Mouse (Mus musculus) cerebellum, adult 9-10 months (tissue): ENCODE data around the gene Rbm4b.
"Not testable (repeated sequence)": the region's sequence is repeated elsewhere in the genome, so short reads cannot be mapped to it uniquely, and the experiment has no call there.

Experiments used
- DNase-seq: peaks from one replicate; pipeline ENCODE4 v3.0.0; 2022

Gene Rbm4b

GRCm38 (mm10) chr19:4745681-4746080 is 10.6 kb upstream of the Rbm4b start:
- DNase-seq: peak; percentile 79

- DNase-seq: peak; percentile 83
Observed at GRCm38 (mm10) chr19:4746611-4747010, 9.7 kb upstream of the Rbm4b start.

GRCm38 (mm10) chr19:4747631-4748312 is 8.5 kb upstream of the Rbm4b start:
- DNase-seq: peak; percentile 63

- DNase-seq: no peak
Observed at GRCm38 (mm10) chr19:4748493-4748892, 7.8 kb upstream of the Rbm4b start.

- DNase-seq: peak; percentile 62
Observed at GRCm38 (mm10) chr19:4749975-4750374, 6.3 kb upstream of the Rbm4b start.

- DNase-seq: peak; percentile 95
Observed at GRCm38 (mm10) chr19:4755565-4756192, 618 bp upstream of the Rbm4b start.

GRCm38 (mm10) chr19:4756921-4757320 is 624 bp downstream of the Rbm4b start:
- DNase-seq: peak; percentile 62

GRCm38 (mm10) chr19:4760544-4760943 is 4.2 kb downstream of the Rbm4b start:
- not testable (repeated sequence) for DNase-seq

GRCm38 (mm10) chr19:4762876-4763275 is 6.6 kb downstream of the Rbm4b start:
- DNase-seq: peak; percentile 73

GRCm38 (mm10) chr19:4767507-4768148 is 11.3 kb downstream of the Rbm4b start:
- DNase-seq: no peak

GRCm38 (mm10) chr19:4772785-4773184 is 16.5 kb downstream of the Rbm4b start:
- no peak for DNase-seq

GRCm38 (mm10) chr19:4782891-4783290 is 26.6 kb downstream of the Rbm4b start:
- DNase-seq: no peak

- no peak for DNase-seq
Observed at GRCm38 (mm10) chr19:4785206-4785605, 28.9 kb downstream of the Rbm4b start.

GRCm38 (mm10) chr19:4786313-4786712 is 30.0 kb downstream of the Rbm4b start:
- no peak for DNase-seq

- DNase-seq: no peak
Observed at GRCm38 (mm10) chr19:4793281-4793830, 37.1 kb downstream of the Rbm4b start.

- DNase-seq: peak; percentile 99
Observed at GRCm38 (mm10) chr19:4793831-4794422, 37.6 kb downstream of the Rbm4b start, which contains the start of gene Rbm4. Gene Rbm4, minus strand, starts transcription at chr19:4793901.

GRCm38 (mm10) chr19:4795929-4796328 is 39.6 kb downstream of the Rbm4b start:
- no peak for DNase-seq

GRCm38 (mm10) chr19:4797846-4798245 is 41.5 kb downstream of the Rbm4b start:
- no peak for DNase-seq

GRCm38 (mm10) chr19:4799083-4799482 is 42.8 kb downstream of the Rbm4b start:
- no peak for DNase-seq

GRCm38 (mm10) chr19:4802691-4803091 is 46.4 kb downstream of the Rbm4b start:
- peak; percentile 65 for DNase-seq

GRCm38 (mm10) chr19:4803283-4803682 is 47.0 kb downstream of the Rbm4b start:
- no peak for DNase-seq

GRCm38 (mm10) chr19:4810309-4810708 is 54.0 kb downstream of the Rbm4b start:
- DNase-seq: no peak

- no peak for DNase-seq
Observed at GRCm38 (mm10) chr19:4810746-4811062, 54.4 kb downstream of the Rbm4b start.
